Mouse (Mus musculus) right cerebral cortex, postnatal 25 days (tissue): ENCODE data around the gene Gjd2.

ENCODE experiments used
- DNase-seq: peaks from one replicate; pipeline ENCODE4 v3.0.0; 2022

Gjd2 gene

GRCm38 (mm10) chr2:114013295-114013771, at the start of gene Gjd2:
Gene Gjd2, minus strand, starts transcription at chr2:114013619.
- peak; percentile 25 for DNase-seq

- DNase-seq = no peak
These were observed 46.7 kb upstream of the Gjd2 start for GRCm38 (mm10) chr2:114060071-114060591.

- DNase-seq = no peak
These were observed 46.2 kb upstream of the Gjd2 start for GRCm38 (mm10) chr2:114059608-114060007.

GRCm38 (mm10) chr2:114058226-114058796, 44.9 kb upstream of the Gjd2 start:
- no peak for DNase-seq

GRCm38 (mm10) chr2:114057303-114057853, 44.0 kb upstream of the Gjd2 start:
- no peak for DNase-seq

GRCm38 (mm10) chr2:114054129-114054528, 40.7 kb upstream of the Gjd2 start:
- DNase-seq = no peak

GRCm38 (mm10) chr2:114052696-114053598, 39.5 kb upstream of the Gjd2 start, which contains the start of gene Actc1:
Gene Actc1, minus strand, starts transcription at chr2:114053548.
- no peak for DNase-seq

- DNase-seq = no peak
These were observed 38.4 kb upstream of the Gjd2 start for GRCm38 (mm10) chr2:114051871-114052241.

GRCm38 (mm10) chr2:114051111-114051870, 37.9 kb upstream of the Gjd2 start:
- DNase-seq = no peak

- no peak for DNase-seq
These were observed 36.7 kb upstream of the Gjd2 start for GRCm38 (mm10) chr2:114050150-114050549.

GRCm38 (mm10) chr2:114049372-114049771, 36.0 kb upstream of the Gjd2 start:
- DNase-seq = no peak

GRCm38 (mm10) chr2:114047960-114048611, 34.7 kb upstream of the Gjd2 start:
- no peak for DNase-seq

GRCm38 (mm10) chr2:114046151-114046664, 32.8 kb upstream of the Gjd2 start:
- DNase-seq = no peak

GRCm38 (mm10) chr2:114037926-114038325, 24.5 kb upstream of the Gjd2 start:
- no peak for DNase-seq

GRCm38 (mm10) chr2:114032259-114032658, 18.8 kb upstream of the Gjd2 start:
- DNase-seq = no peak

- no peak for DNase-seq
These were observed 10.0 kb upstream of the Gjd2 start for GRCm38 (mm10) chr2:114023383-114023782.

- DNase-seq = no peak
These were observed 6.8 kb upstream of the Gjd2 start for GRCm38 (mm10) chr2:114020210-114020563.

- no peak for DNase-seq
These were observed 6.2 kb upstream of the Gjd2 start for GRCm38 (mm10) chr2:114019474-114020209.

- no peak for DNase-seq
These were observed 4.7 kb upstream of the Gjd2 start for GRCm38 (mm10) chr2:114018136-114018535.

GRCm38 (mm10) chr2:114014839-114015238, 1.4 kb upstream of the Gjd2 start:
- no peak for DNase-seq

- no peak for DNase-seq
These were observed 427 bp upstream of the Gjd2 start for GRCm38 (mm10) chr2:114013846-114014245.
